Mouse (Mus musculus): ENCODE measurements around the gene Ccdc81.
A peak's percentile ranks its signal among the peaks of the same experiment; 100 is the strongest.

Ccdc81 gene

GRCm38 (mm10) chr7:89903442-89904343 lies at the start of gene Ccdc81:
Gene Ccdc81, minus strand, starts transcription at chr7:89903629.
- no peak for ATAC-seq (ENCODE audit: low TSS enrichment)

GRCm38 (mm10) chr7:89949403-89949802 lies 46.0 kb upstream of the Ccdc81 start:
- ATAC-seq (ENCODE audit: low TSS enrichment) = no peak

GRCm38 (mm10) chr7:89948026-89948425 lies 44.6 kb upstream of the Ccdc81 start:
- ATAC-seq (ENCODE audit: low TSS enrichment) = no peak

- peak; percentile 100 for ATAC-seq (ENCODE audit: low TSS enrichment)
Measured at GRCm38 (mm10) chr7:89940571-89941463, 37.4 kb upstream of the Ccdc81 start, which contains the start of gene Hikeshi. Gene Hikeshi, minus strand, starts transcription at chr7:89941204.

- ATAC-seq (ENCODE audit: low TSS enrichment) = no peak
Measured at GRCm38 (mm10) chr7:89939497-89940353, 36.3 kb upstream of the Ccdc81 start.

GRCm38 (mm10) chr7:89923441-89924180 lies 20.2 kb upstream of the Ccdc81 start:
- peak; percentile 85 for ATAC-seq (ENCODE audit: low TSS enrichment)

- ATAC-seq (ENCODE audit: low TSS enrichment) = peak; percentile 92
Measured at GRCm38 (mm10) chr7:89917776-89918175, 14.3 kb upstream of the Ccdc81 start.

- ATAC-seq (ENCODE audit: low TSS enrichment) = no peak
Measured at GRCm38 (mm10) chr7:89916711-89917110, 13.3 kb upstream of the Ccdc81 start.

GRCm38 (mm10) chr7:89913432-89914158 lies 10.2 kb upstream of the Ccdc81 start:
- no peak for ATAC-seq (ENCODE audit: low TSS enrichment)

GRCm38 (mm10) chr7:89912356-89912755 lies 8.9 kb upstream of the Ccdc81 start:
- ATAC-seq (ENCODE audit: low TSS enrichment) = peak; percentile 72

GRCm38 (mm10) chr7:89909711-89910110 lies 6.3 kb upstream of the Ccdc81 start:
- ATAC-seq (ENCODE audit: low TSS enrichment) = no peak

GRCm38 (mm10) chr7:89908899-89909621 lies 5.6 kb upstream of the Ccdc81 start:
- no peak for ATAC-seq (ENCODE audit: low TSS enrichment)

GRCm38 (mm10) chr7:89908421-89908820 lies 5.0 kb upstream of the Ccdc81 start:
- ATAC-seq (ENCODE audit: low TSS enrichment) = no peak

- peak; percentile 90 for ATAC-seq (ENCODE audit: low TSS enrichment)
Measured at GRCm38 (mm10) chr7:89907950-89908349, 4.5 kb upstream of the Ccdc81 start.

GRCm38 (mm10) chr7:89903007-89903406 lies 422 bp downstream of the Ccdc81 start:
- no peak for ATAC-seq (ENCODE audit: low TSS enrichment)

GRCm38 (mm10) chr7:89891856-89892255 lies 11.6 kb downstream of the Ccdc81 start:
- ATAC-seq (ENCODE audit: low TSS enrichment) = no peak

- no peak for ATAC-seq (ENCODE audit: low TSS enrichment)
Measured at GRCm38 (mm10) chr7:89891412-89891811, 12.0 kb downstream of the Ccdc81 start.

- ATAC-seq (ENCODE audit: low TSS enrichment) = no peak
Measured at GRCm38 (mm10) chr7:89884551-89884950, 18.9 kb downstream of the Ccdc81 start.

- no peak for ATAC-seq (ENCODE audit: low TSS enrichment)
Measured at GRCm38 (mm10) chr7:89879686-89880085, 23.7 kb downstream of the Ccdc81 start.
